Mouse (Mus musculus): ENCODE data around the gene Emc7.

GRCm38 (mm10) chr2:112476554-112476953 is 21.8 kb downstream of the Emc7 start:
- TF ChIP-seq ZC3H11A (IDR thresholded peaks at IDR 0.05; ENCODE audit: borderline replicate concordance, low read depth, low read length) (no peak), HCFC1 (IDR thresholded peaks at IDR 0.05; ENCODE audit: borderline replicate concordance, insufficient read depth, low read length) (no peak)
